Mouse (Mus musculus) lung, postnatal 4 days (tissue): ENCODE results near the gene 4931429L15Rik.

Source experiments
- DNase-seq, 2 experiments: peaks; one replicate each; pipeline ENCODE4 v3.0.0; 2021

The 4931429L15Rik gene

GRCm38 (mm10) chr9:46327706-46328571 lies 8.2 kb upstream of the 4931429L15Rik start:
- peak in 1 of 2 experiments; percentile 14 for DNase-seq

GRCm38 (mm10) chr9:46326694-46327405 lies 7.1 kb upstream of the 4931429L15Rik start:
- DNase-seq = peak in 1 of 2 experiments; percentile 8

GRCm38 (mm10) chr9:46320461-46320860 lies 675 bp upstream of the 4931429L15Rik start:
- DNase-seq = peak in 1 of 2 experiments; percentile 5

- no peak for DNase-seq
Observed at GRCm38 (mm10) chr9:46317957-46318356, 1.8 kb downstream of the 4931429L15Rik start.

- no peak for DNase-seq
Observed at GRCm38 (mm10) chr9:46316909-46317308, 2.9 kb downstream of the 4931429L15Rik start.

GRCm38 (mm10) chr9:46316388-46316787 lies 3.4 kb downstream of the 4931429L15Rik start:
- DNase-seq = no peak

GRCm38 (mm10) chr9:46315807-46316365 lies 3.9 kb downstream of the 4931429L15Rik start:
- no peak for DNase-seq

- DNase-seq = no peak
Observed at GRCm38 (mm10) chr9:46314921-46315320, 4.9 kb downstream of the 4931429L15Rik start.

GRCm38 (mm10) chr9:46314507-46314906 lies 5.3 kb downstream of the 4931429L15Rik start:
- DNase-seq = peak; percentile 63 to 75

GRCm38 (mm10) chr9:46309121-46309520 lies 10.7 kb downstream of the 4931429L15Rik start:
- DNase-seq = no peak

GRCm38 (mm10) chr9:46302142-46302541 lies 17.6 kb downstream of the 4931429L15Rik start:
- peak in 1 of 2 experiments; percentile 64 for DNase-seq

- no peak for DNase-seq
Observed at GRCm38 (mm10) chr9:46298381-46298780, 21.4 kb downstream of the 4931429L15Rik start.

- DNase-seq = peak; percentile 94 to 97
Observed at GRCm38 (mm10) chr9:46282631-46283436, 37.0 kb downstream of the 4931429L15Rik start, which contains the start of gene Bud13. Gene Bud13, plus strand, starts transcription at chr9:46283008.

- DNase-seq = no peak
Observed at GRCm38 (mm10) chr9:46274494-46274893, 45.3 kb downstream of the 4931429L15Rik start.

- peak; percentile 90 to 93 for DNase-seq
Observed at GRCm38 (mm10) chr9:46272677-46273454, 46.9 kb downstream of the 4931429L15Rik start, which contains the start of gene Zpr1. Gene Zpr1, plus strand, starts transcription at chr9:46273064.

- no peak for DNase-seq
Observed at GRCm38 (mm10) chr9:46272070-46272469, 47.7 kb downstream of the 4931429L15Rik start.

- DNase-seq = no peak
Observed at GRCm38 (mm10) chr9:46270782-46271181, 49.0 kb downstream of the 4931429L15Rik start.

- DNase-seq = no peak
Observed at GRCm38 (mm10) chr9:46269125-46269524, 50.7 kb downstream of the 4931429L15Rik start.

- DNase-seq = no peak
Observed at GRCm38 (mm10) chr9:46268343-46268873, 51.4 kb downstream of the 4931429L15Rik start, which contains the start of gene Apoa5. Gene Apoa5, plus strand, starts transcription at chr9:46268633.

GRCm38 (mm10) chr9:46261131-46261530 lies 58.7 kb downstream of the 4931429L15Rik start:
- no peak for DNase-seq

- no peak for DNase-seq
Observed at GRCm38 (mm10) chr9:46259111-46259510, 60.7 kb downstream of the 4931429L15Rik start.
